Mouse (Mus musculus) adrenal gland, postnatal 25 days (tissue): ENCODE results near the gene Fbrsl1. TPM values are rescaled to one million over a fixed set of nuclear protein-coding genes. Genes with fewer than 3 reads are reported as not detected.

Experiments used
- DNase-seq: peaks from one replicate; pipeline ENCODE4 v3.0.0; 2021; ENCODE audit warnings: mixed read lengths
- long read RNA-seq: library from polyadenylated mRNA; stranded (forward); transcript quantifications from one replicate; pipeline ENCODE4 v2.0.0, GENCODE M21; 2021
- total RNA-seq: library from RNA; stranded (reverse); gene quantifications from 2 replicates; pipeline ENCODE4 v1.2.3, GENCODE M21; 2021

Fbrsl1 gene
- total RNA-seq = 71.5 and 81.3 TPM in 2 replicates
- long read RNA-seq, transcript Fbrsl1-204 (1 exons, 1,988 nt) = major isoform, 6 of 21 reads
- long read RNA-seq, partial matches to known transcripts = 3 of 21 reads
- long read RNA-seq, other reads (novel, unspliced or antisense) = 12 of 21 reads

DNA sequence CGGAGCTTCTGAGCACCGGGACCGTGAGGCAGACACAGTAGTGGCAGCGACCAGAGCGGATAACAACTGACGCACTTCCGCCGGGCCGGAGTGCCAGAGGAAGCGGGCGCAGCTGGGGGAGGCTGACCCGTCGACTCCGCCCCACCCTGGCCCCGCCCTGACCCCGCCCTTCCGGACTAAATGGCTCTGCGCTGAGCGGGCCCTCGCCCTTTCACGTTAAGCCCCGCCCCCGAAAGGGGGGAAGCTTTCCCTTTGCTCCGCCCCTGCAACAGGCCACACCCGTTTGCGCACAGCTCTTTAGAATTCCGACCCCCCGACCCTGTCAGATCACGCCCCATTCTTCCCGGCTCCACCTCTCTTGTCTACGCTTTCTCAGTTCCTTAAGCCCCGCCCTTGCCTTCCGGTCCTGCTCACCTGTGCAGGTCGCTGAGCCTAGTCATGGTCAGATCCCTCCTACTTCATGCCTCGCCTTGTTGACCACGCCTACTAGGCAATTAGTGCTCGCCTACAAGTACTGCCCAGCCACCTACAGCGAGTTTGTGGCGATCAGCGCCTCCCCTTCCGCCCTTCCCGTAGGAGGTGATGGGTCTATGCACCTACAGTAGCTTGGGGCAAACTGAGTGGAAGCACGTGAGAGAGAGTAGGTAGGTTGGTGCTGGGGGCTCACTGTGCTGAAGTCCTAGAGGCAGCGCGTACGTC lies at the start of gene Fbrsl1:
Gene Fbrsl1, minus strand, starts transcription at position 68 of the 699 bp plus-strand sequence.
- DNase-seq = peak; percentile 96

DNA sequence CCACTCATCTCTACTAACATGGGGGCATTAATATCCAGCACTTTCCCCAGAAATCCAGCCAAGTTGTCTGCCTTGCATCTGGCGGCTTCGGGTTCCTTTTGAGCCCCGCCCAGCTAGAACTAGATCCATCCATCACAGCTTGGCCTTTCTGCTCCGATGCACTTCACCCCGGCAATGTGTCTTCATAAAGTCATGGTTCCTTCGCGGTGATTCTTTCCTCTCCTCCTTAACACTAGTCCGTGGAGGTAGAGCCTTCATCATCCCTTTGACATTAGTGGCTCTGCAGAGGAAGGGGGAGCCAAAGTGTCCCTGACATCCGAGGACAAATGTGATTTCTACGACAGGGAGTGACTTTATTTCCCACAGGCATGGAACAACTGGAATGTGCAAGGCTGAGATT lies 49.8 kb upstream of the Fbrsl1 start:
- no peak for DNase-seq

DNA sequence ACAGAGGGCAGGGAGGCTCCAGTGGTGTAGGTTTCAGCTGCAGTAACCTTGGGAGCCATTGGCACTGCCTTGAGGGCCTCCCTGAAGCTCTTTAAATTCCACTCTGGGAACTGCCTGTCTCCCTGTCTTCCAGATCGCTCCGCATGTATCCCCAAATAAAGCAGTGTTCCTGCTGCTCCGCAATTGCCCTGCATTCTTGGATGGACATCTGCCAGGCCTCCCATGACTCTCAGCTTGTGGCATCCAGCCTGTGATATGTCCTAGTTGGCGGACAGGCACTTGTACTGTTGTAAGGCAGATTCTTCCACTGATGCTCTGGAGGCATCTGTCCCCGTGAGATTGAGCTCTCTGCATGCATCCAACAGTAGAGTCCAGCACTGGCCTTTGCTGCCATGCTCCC lies 49.3 kb upstream of the Fbrsl1 start:
- DNase-seq = peak; percentile 27

DNA sequence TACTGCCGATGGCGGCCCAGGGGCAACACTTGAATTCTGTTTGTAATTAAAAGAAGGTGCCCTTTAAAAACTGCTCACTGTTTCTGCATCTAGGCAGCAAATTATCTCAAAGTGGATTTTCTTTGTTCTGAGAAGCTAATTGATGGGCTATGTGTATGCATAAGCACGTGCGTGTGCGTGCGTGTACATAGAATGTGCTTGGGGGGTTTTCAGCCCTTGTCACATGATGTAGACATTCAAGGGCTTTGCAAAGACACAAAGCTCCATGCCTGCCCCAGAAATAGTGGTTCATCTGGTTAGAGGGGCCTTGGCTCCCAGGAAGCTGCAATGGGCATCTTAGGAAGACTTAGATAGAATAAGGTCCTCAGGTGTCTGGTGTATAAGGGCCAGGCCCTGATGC lies 46.7 kb upstream of the Fbrsl1 start:
- no peak for DNase-seq

DNA sequence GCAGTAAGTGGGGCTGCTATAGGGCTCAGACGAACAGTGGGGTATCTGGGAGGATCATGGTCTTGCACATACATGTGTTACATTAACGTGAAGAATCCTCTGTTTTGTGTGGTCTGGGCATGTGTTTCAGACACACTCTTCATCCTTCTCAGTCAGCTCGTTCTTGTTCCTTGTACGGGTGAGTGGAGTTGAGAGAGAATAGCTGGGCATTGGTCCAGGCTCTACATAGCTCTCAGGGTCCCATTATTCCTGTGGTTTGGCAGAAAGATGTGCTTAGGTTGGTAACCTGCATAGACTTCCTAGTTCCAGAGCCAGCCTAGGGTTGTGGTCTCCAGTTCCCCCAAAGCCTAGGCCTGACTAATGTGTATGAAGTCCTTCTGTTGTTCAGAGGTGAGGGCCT lies 46.1 kb upstream of the Fbrsl1 start:
- DNase-seq = no peak

DNA sequence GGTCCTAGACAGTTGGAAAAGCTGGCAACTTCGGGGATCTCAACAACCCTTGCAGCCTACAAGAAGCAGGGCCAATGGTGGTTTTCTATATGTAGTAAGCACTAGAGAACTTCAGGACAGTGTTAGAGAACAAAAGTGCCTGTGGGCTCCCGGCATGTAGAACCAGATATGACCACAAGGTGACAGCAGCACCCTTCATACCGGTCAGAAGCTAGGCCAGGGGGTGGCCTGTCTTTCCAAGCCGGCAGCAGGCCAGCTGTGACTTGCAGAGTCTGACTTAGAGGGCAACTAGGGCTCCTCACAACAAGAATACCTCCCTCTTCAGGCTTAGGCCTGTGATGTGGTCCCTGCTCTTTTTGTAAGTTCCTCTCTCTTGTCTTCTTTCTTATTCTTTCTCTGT lies 45.5 kb upstream of the Fbrsl1 start:
- DNase-seq = peak; percentile 70

DNA sequence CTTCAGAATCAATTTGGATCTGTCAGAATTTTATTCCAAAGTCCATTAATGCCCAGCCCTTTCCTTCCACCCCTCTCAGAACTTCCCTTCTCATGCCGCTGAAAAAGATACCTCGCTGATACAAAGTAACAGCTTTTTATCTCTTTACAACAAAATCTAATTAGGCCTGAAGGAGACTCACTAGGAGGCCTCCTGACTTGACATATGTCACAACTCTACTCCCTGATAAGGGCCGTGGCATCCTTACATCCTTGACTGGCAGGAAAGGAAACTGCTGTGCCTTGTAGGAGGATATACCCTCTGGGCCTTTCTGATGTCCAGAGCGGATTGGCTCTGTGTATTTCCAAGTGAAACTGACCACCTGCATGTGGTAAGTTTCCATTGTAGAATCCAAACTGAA lies 41.3 kb upstream of the Fbrsl1 start:
- DNase-seq = no peak

DNA sequence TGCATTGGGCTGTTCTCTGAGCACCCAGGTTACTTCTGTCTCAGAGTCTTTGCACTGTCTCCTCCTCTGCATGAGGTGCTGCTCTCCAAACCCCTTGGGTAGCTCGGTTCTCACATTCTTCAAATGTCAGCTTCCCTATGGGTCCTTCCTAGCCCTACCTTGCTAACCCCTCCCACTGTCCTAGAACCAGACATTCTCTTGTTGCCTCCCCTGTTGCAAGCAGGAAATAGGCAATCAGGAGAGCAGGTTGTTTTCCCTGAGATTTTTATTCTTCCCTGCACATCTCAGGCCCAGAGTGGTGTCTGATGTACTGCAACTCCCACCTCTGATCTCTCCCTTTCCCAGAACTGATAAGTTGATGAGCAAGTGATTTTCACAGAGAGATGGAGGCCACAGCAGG lies 39.6 kb upstream of the Fbrsl1 start:
- DNase-seq = no peak

DNA sequence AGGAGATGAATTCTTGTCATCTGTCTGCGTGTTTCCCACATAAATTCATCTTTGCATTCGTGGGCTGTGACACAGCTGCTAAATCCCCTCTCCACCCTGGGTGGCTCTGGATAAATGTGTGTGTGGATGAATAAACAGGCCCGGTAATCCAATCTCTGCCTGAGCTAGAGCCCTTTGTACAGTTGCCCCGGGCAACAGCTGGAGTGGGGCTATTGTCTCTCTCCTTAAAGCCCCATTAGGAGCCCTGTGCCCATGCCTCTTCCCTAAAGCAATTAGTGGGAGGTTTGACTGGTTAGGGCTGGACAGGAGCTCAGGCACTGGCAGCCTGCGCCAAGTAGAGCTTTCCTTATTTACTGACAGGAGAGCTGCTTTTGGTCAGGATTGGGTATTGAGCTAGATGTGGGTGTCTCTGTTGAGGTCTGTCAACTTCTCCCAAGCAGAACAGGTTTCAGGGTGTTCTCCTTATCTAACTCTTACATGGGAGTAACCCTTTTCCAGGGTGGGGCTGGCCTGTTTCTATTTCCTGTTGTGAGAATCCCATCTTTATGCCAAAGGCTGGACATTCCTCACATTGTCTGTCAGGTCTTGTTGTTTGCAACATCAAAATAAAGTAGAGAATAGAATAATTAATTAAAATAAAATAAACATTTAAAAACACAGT lies 38.5 kb upstream of the Fbrsl1 start:
- DNase-seq = no peak

DNA sequence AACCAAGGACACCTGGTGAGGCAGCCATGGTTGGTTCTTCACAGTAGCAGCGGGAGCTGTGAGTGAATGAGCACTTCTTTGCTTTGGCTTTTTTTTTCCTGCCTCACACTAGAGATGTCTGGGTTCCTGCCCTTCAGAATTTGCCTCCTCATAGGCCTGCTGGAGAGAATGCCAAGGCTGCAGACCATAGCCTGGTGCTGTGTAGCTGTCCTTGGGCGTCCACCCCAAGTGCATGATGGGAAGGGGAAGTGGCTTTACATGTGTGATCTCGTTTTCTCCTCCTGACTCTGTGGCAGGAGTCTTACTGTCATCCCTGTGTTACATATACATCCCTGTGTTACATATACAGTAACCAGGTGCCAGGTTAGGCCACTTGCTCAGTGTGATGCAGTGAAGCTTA lies 36.4 kb upstream of the Fbrsl1 start:
- no peak for DNase-seq

DNA sequence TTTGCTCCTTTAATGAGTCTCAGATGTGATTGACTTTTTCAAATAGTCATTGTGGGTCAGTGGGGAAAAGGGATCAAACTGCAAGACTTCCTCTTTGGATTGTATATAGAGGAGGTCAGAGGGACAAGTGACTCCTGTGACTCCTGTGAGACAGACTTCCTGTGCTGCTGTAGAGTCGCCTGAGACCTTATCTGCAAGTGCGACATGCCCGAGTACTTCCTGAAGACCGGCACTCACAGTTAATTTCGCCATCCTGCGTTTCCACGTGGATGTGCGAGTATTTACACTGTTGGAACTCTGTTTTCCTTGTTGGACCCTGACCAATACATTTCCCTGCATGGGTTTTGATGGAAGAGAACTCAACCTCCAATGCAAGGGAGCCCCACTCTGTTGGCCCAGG lies 30.9 kb upstream of the Fbrsl1 start:
- no peak for DNase-seq

DNA sequence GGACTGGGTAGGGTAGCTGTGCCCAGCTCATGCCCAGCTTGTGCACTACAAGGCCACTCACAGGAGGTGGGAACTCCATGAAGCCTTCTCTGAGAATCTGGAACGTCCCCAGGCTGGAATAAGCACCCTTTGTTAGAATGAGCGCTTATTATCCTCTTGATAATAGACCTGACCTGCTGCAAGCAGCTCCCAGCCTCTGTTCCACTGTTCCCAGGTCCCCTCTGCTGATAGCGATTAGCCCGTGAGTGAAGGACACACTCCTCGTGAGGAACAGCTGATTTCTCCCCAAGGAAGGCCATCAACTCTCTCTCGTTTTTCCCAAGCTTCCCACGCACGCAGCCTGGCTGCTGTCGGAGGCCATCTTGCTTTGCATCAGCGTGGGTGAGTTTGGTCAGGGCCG lies 25.9 kb upstream of the Fbrsl1 start:
- no peak for DNase-seq

DNA sequence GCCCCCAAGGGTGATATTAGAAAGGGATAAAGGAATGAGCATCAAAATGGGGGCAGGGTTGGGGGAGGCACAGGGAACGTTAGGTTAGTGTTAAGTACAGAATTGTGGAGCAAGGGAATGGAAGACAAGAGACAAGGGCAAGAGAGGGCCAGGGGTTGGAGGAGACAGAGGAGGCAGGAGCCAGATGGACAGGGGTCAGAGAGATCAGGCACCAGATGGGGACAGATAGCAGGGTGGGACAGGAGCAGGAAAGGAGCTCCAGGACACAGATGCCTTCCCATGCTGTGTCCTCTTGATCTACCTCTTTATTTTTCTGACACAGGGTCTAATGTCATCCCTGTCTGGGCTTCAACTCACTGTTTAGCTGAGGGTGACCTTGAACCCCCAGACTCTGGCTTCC lies 24.5 kb upstream of the Fbrsl1 start:
- no peak for DNase-seq

DNA sequence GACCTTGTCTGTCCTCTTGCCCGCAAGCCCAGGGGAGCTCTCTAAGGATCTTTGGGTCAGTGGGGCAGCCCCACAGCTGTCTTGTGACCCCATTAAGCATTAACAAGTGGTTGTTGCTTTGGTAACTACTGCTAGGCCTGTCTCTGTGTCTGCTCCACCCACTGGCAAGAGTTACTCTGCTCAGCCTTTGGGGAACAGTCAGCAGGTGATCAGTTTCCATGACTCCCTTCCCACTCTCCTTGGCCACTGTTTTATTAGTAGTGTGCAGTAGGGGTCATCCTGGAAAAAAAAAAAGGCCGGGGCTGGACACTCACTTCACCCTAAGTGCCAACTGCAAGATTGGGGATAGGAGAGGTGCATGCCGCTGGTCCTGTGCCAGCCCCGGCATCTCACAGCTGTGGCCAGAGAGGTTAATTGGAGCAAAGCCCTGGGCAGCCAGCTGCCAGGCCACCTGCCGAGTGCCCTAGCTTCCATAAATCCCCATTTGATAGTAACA lies 23.7 kb upstream of the Fbrsl1 start:
- DNase-seq = no peak

DNA sequence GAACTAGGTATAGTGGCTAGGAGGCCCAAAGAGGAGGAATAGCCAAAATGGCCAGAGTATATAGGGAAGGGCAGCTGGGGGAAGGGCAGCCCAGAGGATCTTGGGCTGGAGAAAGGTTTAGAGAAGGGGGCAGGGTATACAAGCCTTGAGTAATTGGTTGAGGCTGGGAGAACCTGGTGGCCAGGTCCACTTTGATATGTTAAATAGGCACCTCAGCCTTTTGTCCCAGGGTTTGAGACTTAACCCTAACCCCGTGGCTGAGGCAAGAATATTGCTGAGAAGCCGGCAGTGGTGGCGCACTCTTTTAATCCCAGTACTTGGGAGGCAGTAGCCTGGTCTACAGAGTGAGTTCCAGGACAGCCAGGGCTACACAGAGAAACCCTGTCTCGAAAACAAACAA lies 23.0 kb upstream of the Fbrsl1 start:
- DNase-seq = no peak

DNA sequence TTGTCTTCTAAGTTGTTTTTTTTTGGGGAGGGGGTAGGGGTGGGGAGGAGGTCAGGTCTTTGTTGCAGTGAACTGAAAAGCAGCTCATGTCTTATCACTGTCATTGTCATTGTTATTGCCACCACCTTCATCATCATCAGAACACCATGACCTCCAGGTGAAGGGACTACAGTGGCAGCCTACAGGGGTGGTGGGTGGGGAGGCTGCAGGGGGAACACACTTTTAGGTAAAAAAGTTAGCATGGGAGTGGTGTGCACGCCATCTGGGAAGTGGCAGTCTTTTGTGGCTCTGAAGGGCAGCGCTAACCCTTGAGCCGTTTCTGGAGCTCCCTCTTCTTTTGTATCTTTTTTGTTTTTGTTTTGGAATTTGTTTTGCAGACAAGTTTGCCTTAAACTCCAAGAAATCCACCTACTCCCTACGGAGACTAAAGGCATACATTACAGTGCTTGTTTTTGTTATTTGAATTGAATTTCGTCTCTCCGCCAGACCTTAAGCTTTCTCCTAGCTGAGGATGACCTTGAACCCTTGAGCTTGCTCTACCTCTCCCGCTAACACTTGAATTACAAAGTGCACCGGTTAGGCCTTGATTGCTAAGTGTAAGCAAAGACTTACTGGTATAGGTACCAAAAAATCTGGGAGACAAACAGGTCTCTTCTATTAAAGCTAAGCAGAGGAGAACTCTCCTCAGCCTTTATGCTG lies 21.1 kb upstream of the Fbrsl1 start:
- no peak for DNase-seq

DNA sequence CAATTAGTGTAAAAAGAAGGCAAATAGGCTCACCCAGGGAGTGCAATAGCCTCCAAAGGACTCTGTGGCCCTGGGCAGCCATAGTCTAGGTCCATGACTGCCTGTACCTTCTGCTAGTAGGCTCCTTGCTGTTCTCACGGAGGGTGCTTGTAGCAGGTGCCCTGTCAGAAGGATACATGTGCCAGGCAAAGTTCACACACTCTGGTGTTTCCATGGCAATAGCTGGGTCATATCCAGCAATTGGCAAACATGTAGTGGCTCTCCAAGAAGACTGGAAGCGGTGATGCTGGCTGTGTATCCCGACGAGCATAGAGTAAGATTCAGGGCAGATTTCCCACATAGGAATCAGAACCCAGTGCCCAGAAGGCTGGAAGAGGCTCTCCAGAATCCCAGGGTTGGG lies 20.0 kb upstream of the Fbrsl1 start:
- no peak for DNase-seq

DNA sequence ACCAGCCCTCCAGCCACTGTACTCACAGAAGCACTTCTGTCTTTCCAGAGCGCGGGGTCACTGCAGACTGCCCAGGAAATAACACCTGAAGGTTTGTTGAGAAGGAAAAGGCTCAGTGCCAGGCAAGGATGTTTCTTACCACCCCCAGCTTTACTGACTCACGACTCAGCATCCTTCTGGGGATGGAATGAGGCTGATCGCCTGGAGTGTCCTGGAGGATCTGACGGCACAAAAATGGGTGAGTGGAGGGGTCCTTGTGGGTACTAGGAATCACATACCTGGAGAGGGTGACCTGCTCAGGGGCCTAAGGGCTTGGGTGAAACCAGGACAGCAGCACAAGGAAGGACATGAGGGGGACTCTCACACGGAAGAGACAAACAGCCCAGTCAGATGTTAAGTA lies 19.4 kb upstream of the Fbrsl1 start:
- DNase-seq = no peak

DNA sequence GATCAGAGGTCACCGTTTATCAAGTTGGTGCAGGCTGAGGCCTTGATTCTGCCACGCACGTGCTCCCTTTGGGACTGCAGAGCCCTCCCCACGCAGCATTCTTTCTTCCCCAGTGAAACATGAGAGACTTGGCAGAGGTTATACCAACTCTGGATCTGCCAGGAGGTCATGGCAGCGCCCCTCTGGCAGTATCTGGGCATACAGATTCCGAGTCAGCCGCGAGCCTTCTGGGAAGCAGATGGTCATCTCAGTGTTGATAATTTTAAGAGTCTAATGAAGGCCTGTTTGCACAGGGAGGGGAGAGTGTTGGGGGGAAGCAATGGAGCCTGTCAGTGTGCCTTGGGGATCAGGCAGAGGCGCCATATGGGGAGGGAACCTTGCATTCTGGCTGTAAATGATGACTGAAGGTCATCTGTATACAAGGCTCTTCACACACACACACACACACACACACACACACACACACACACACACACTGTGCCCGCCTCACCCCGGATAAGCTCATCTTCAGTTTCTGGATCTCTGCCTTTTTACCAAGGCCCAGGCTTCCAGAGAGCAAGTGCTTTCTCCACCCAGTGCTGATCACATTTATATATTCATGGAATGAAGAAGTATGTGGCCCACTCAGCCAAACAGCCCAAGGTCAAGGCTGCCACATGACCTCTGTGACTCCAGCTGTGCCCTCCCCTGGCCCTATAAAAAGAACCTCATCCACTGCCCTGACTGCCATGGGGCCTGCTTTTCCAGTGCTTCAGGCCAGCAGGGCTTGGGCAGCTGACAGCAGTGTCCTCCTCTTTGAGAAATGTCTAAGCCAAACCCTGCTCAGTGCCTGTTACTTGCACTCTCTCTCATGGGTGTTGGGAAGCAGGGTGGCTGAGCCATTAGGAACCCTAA lies 18.5 kb upstream of the Fbrsl1 start:
- DNase-seq = peak; percentile 21

DNA sequence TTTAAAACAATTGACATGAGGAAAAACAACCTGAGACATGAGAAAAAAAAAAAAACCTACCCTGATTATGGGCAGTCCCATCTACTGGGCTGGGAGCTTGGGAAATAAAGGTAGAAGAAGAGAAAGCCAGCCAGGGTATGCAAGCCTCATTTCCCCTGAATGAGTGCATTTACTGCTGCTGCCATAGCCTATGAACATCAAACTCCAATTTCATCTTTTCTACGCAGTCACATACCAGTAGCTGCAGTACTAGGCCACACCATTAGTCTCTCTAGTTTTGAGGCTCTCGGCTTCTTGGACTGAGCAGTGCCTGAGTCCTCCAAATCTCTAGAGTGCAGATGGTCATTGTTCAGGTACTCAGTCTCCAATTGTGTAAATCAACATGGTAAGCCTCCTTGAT lies 14.3 kb upstream of the Fbrsl1 start:
- no peak for DNase-seq

DNA sequence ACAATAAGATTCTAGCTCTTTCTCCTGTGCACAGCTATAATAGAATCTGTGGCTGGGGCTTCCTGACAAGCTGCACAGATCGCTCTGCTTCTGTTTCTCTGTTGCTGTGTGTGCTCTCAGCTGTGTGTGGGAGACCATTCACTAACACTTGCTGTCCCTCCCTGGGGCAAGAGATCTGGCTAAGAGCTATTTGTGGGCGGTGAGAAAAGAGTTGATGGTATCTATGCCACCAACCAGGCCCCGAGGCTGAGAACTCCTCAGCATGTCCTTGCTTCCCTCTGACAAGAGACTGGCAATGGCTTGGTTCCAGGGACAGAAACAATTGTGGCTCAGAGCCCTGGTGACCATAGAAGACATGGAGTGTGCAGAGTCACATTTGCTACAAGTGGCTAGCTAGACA lies 10.6 kb upstream of the Fbrsl1 start:
- DNase-seq = peak; percentile 39

DNA sequence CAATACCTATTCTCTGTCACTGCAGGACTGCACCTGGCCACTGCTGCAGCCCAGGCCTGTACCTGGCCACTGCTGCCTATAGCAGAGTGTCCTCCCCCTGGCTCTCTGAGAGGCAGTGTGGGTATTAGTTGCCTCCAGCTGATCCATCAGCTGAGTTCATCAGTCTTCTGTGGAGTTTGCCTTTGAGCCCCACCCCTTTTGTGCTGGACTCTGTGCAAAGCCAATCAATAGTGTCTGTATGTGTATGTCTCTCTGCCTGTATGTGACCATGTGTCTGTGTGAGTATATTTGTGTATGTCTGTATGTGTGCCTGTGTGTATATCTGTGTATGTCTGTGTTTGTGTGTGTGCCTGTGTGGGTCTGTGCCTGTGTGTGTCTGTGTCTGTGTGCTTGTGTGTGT lies 7.0 kb upstream of the Fbrsl1 start:
- DNase-seq = no peak
